Mouse (Mus musculus) ES-E14 (cell line): Measurements from ENCODE around the gene Vrk1. TPM values are rescaled to one million over a fixed set of nuclear protein-coding genes. Genes with fewer than 3 reads are reported as not detected.

Experiments
- DNase-seq: peaks from one replicate; pipeline ENCODE4 v3.0.0-alpha.2; 2013; ENCODE audit warnings: low read depth, low spot score
- H3K27ac ChIP-seq: 2 replicates; pipeline ENCODE4 v1.5.1; 2012; ENCODE audit warnings: low read depth, mild to moderate bottlenecking, low read length, moderate library complexity, mixed read lengths; ENCODE audit not compliant: poor library complexity, insufficient read depth, severe bottlenecking
- H3K36me3 ChIP-seq: 2 replicates; pipeline ENCODE4 v1.6.1; 2012; ENCODE audit warnings: mild to moderate bottlenecking, low read length, moderate library complexity, mixed read lengths; ENCODE audit not compliant: control insufficient read depth, poor library complexity, insufficient read depth, severe bottlenecking
- H3K4me1 ChIP-seq, 2 experiments: fragments of 150-350 bp in 1 of 2; sonication (generic) in 1 of 2; 2 replicates each; pipeline ENCODE4 v1.6.1; 2012; ENCODE audit warnings: low read length in 2 of 2, mild to moderate bottlenecking in 1 of 2, mixed read lengths in 1 of 2; ENCODE audit not compliant: control insufficient read depth in 2 of 2, insufficient read depth in 2 of 2, poor library complexity in 1 of 2
- H3K4me3 ChIP-seq, 2 experiments: fragments of 150-350 bp in 1 of 2; sonication (generic) in 1 of 2; 2 replicates each; pipeline ENCODE4 v1.5.1; 2012; ENCODE audit warnings: low read length in 2 of 2, low read depth in 1 of 2, mild to moderate bottlenecking in 1 of 2, mixed read lengths in 1 of 2; ENCODE audit not compliant: insufficient read depth in 1 of 2, poor library complexity in 1 of 2, severe bottlenecking in 1 of 2
- H3K9ac ChIP-seq: 2 replicates; pipeline ENCODE4 v1.6.1; 2012; ENCODE audit warnings: low read depth, mild to moderate bottlenecking, low read length, mixed read lengths; ENCODE audit not compliant: poor library complexity, insufficient read depth, severe bottlenecking
- H3K9me3 ChIP-seq: fragments of 150-350 bp; sonication (generic); 2 replicates; pipeline ENCODE4 v1.6.1; 2012; ENCODE audit warnings: low read depth, mild to moderate bottlenecking, low read length; ENCODE audit not compliant: control insufficient read depth, insufficient read depth
- CHD2 ChIP-seq: IDR thresholded peaks from 2 replicates; pipeline ENCODE4 v1.6.1; 2014; ENCODE audit warnings: mild to moderate bottlenecking, low read depth, low read length, inconsistent platforms
- HCFC1 ChIP-seq: IDR thresholded peaks from 2 replicates; pipeline ENCODE4 v1.6.1; 2012; ENCODE audit warnings: low read length, inconsistent platforms, borderline replicate concordance; ENCODE audit not compliant: insufficient read depth
- MAFK ChIP-seq: IDR thresholded peaks from 2 replicates; pipeline ENCODE4 v1.6.1; 2014; ENCODE audit warnings: mild to moderate bottlenecking, low read depth, low read length, inconsistent platforms; ENCODE audit not compliant: insufficient read depth
- ZC3H11A ChIP-seq: IDR thresholded peaks from 2 replicates; pipeline ENCODE4 v1.6.1; 2012; ENCODE audit warnings: low read depth, mild to moderate bottlenecking, inconsistent platforms, low read length, borderline replicate concordance
- ZNF384 ChIP-seq: IDR thresholded peaks from 2 replicates; pipeline ENCODE4 v1.6.1; 2012; ENCODE audit warnings: low read depth, low read length, inconsistent platforms
- in situ Hi-C, 2 experiments: fragments of 600-800 bp; cut with MboI; formaldehyde crosslinking; loops; one replicate each; pipeline ENCODE4 v1.15.1; 2025; ENCODE audit warnings: low sequenced_read_pairs in 2 of 2, inconsistent platforms in 1 of 2; ENCODE audit not compliant: unreplicated experiment in 2 of 2
- total RNA-seq: library from RNA; depleted of rRNA; stranded (reverse); fragments of 300-350 nt; gene quantifications from 2 replicates; pipeline ENCODE4 v1.2.3, GENCODE M21; 2012

Vrk1 gene
- total RNA-seq, 1 experiment: 56.6 TPM

DNA sequence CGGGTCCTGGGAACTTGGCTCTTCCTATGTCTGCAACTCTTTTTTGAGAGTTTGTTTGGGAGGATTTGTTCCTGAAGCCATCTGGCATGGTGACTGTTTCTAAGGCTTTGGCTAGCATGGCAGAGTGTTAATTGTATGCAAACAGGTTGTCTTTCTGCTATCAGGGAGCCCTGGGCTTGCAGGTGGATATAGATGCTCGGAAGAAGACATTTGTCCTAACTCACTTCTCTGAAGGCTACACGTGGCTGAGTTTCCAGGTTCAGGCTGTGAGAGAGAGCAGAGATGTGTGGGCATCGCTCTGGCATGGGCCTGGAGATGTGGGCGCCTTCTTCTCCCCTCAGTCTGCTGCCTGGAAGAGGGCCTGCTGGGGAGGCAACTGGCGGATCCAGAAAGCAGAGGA lies 27.4 kb upstream of the Vrk1 start:
- in situ Hi-C loops: no loop called here
- Histone ChIP-seq H3K9me3 (no peaks in the 10 kb centered on the region; the same call in 1 of the 2 replicates), H3K27ac (no peak overlapping the region), H3K36me3 (no peaks in the 10 kb centered on the region), H3K4me3 (no peak overlapping the region), H3K4me1 (peaks cover 0 to 5% of the 10 kb centered on the region in 2 experiments; a peak in 2 of 4 replicates), H3K9ac (no peak overlapping the region)
- TF ChIP-seq ZNF384: no peak
- no peak for TF ChIP-seq HCFC1
- DNase-seq: no peak

DNA sequence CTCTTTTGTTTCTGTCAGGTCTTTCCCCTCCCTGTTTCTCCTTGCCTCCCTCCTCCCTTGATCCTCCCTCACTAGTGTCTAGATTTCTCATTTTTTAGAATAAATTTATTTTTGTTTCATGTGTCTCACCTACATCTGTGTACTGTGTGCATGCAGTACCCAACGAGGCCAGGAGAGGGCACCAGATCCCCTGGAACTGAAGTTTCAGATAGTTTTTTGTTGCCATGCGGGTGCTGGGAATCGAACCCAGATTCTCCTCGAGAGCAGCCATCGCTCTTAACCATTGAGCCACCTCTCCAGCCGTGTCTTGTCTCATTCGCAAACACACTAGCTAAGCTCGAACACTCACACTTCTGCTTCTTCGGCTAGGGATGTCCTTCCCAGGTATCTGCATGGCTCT lies 26.5 kb upstream of the Vrk1 start:
- H3K9ac ChIP-seq: no peak overlapping the region
- in situ Hi-C loops: no loop called here
- peaks cover 0 to 5% of the 10 kb centered on the region in 2 experiments; a peak in 2 of 4 replicates for H3K4me1 ChIP-seq
- no peaks in the 10 kb centered on the region; the same call in 1 of the 2 replicates for H3K9me3 ChIP-seq
- no peak overlapping the region for H3K27ac ChIP-seq
- no peak overlapping the region for H3K4me3 ChIP-seq
- no peaks in the 10 kb centered on the region for H3K36me3 ChIP-seq
- no peak for DNase-seq
- TF ChIP-seq ZNF384 (no peak), ZC3H11A (peak; percentile 13; the same call in 1 of the 2 replicates), HCFC1 (no peak)

DNA sequence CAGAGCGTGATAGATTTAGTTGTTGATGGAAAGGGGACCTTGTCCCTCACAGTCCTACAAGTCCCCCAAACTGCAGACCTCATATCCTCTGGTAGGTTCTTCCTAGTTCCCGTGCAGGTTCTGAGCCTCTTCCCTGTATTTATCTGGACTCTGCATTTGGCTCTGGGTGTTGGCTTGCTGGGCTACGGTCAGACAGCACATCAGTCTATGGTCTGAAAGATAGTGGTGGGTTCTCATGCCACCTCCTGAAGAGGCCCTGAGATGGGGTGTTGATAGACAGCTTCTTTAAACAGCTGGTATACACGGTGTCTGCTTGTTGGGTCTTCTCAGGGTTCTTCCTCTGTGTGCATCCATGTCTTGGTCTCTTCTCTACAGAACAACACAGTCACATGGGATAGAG lies 21.6 kb upstream of the Vrk1 start:
- in situ Hi-C loops: no loop called here
- no peaks in the 10 kb centered on the region; the same call in 1 of the 2 replicates for H3K9me3 ChIP-seq
- TF ChIP-seq CHD2 (no peak), ZC3H11A (no peak), MAFK (no peak), ZNF384 (no peak), HCFC1 (no peak)
- peaks cover 0 to 4% of the 10 kb centered on the region in 2 experiments; a peak in 2 of 4 replicates for H3K4me1 ChIP-seq
- no peak overlapping the region for H3K9ac ChIP-seq
- DNase-seq: no peak
- H3K4me3 ChIP-seq: no peak overlapping the region
- H3K27ac ChIP-seq: no peak overlapping the region
- no peaks in the 10 kb centered on the region for H3K36me3 ChIP-seq

DNA sequence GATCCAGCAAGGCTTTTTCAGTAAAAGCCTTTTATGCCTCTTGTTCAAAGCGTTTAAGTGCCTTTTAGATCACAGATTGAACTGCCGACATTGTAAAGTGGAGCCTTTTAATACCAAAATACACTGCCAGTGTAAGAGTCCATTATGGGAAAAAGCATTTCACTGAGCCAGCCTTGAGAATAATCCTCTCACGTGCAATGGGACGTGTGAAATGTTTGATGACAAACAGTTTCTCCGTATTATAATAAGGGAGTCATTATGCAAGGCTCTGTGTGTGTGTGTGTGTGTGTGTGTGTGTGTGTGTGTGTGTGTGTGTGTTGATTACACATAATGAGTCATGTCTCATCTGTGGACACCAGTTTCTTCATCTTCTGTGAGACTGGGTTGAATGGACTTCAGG lies 17.3 kb upstream of the Vrk1 start:
- in situ Hi-C loops: no loop called here
- no peaks in the 10 kb centered on the region for H3K9me3 ChIP-seq

DNA sequence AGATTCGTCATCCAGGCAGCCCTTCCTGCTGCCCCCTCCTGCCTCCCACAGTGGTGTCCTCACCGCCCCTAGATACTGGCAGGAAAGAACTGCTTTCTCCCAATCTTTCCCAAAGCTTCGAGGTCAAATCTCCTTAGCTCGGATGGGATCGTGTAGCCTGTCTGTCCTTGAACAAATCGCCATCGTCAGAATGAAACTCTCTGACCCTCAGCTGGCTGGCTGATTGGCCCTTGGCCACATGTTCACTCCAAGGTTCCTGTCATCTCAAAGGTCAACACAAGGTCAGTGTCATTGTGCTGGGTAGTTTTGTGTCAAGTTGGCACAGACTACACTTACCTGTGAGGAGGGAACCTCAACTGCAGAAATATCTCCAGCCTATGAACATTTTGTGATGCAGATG lies 16.7 kb upstream of the Vrk1 start:
- TF ChIP-seq ZC3H11A (no peak), HCFC1 (no peak), MAFK (no peak), ZNF384 (no peak), CHD2 (no peak)
- H3K4me3 ChIP-seq: no peak overlapping the region
- no peaks in the 10 kb centered on the region for H3K9me3 ChIP-seq
- H3K9ac ChIP-seq: no peak overlapping the region
- H3K36me3 ChIP-seq: no peaks in the 10 kb centered on the region
- H3K27ac ChIP-seq: no peak overlapping the region
- in situ Hi-C loops: no loop called here
- H3K4me1 ChIP-seq: peaks cover 0 to 5% of the 10 kb centered on the region in 2 experiments; a peak in 2 of 4 replicates
- DNase-seq: no peak

More for the DNA sequence above, 17.3 kb upstream of the Vrk1 start:
- Histone ChIP-seq H3K4me3 (no peak overlapping the region), H3K27ac (no peak overlapping the region), H3K9ac (no peak overlapping the region), H3K36me3 (no peaks in the 10 kb centered on the region), H3K4me1 (peaks cover 0 to 5% of the 10 kb centered on the region in 2 experiments; a peak in 2 of 4 replicates)
- no peak for TF ChIP-seq HCFC1
- no peak for TF ChIP-seq ZNF384
- TF ChIP-seq MAFK: no peak
- no peak for TF ChIP-seq ZC3H11A
- TF ChIP-seq CHD2: no peak
- no peak for DNase-seq
